Mouse (Mus musculus): ENCODE data around the gene Cxcl17.

The Cxcl17 gene

DNA sequence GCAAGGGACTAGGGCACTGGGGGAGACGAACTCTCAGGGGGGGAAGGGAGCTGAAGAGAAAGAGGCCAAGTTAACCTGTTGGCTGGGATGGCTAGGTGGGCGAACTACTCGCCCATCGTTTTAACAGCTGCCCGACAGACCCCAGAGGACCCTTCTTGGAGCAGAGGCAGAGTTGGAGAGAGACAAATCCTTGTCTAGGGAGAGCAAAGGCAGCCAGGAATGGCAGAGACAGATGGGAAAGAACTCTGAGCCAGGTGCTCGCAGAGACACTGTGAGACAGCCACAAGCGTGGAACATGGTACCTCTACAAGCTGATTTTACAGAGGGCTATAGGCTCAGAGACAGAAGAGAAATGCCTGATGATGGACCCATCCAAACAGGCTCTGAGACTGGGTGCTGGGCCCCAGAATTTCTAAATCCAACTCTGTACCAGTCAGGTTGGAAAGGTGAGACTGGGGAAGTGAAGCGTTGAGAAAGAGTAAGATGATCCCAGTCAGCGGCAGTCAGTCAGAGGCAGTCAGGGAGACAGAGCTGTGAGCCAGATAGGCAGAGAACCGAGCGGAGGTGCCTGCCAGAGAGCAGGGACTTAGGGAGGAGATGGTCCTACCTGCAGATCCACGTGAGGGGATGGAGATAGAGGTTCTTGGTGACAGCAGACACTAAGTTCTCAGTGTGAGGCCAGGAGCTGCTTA is 43.5 kb downstream of the Cxcl17 start, which contains the start of gene Cnfn:
Cnfn (minus strand) TSS at position 667 of the 692 bp plus-strand sequence.
- DNase-seq (ENCODE audit: low spot score in 2 of 2) = no peak

- DNase-seq (ENCODE audit: low spot score in 2 of 2) = no peak
These were observed 44.4 kb downstream of the Cxcl17 start for GRCm38 (mm10) chr7:25368333-25368732.

DNA sequence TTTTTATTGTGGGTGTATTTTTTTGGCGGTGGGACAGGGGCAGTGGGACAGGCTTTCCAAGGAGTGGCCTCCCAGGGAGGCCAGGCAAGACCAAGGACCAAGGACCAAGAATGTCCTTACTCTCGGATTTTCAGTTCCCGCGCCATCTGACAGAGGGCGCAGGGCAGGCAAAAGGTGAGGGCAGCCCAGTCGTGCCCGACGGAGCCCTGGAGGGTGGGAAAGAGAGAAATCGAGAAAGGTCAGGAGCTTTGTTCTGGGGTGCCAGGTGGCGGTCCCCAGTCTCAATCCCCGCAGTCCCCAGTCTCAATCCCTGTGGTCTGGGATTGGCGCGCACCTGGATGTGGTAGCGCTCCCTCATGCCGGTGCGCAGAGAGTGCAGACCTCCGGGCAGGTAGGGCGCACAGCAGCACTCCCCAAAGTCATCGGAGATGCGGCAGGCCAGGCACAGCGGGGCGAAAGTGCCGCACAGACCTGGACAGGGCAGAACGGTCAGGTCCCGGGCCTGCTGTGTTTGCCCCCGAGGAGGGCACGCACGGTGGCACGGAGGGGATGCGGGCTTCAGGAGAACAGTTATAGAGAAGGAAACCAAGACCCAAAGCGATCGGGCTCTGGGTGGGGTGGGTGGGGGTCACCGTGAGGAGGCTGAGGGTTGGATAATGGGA is 44.9 kb downstream of the Cxcl17 start:
- no peak for DNase-seq (ENCODE audit: low spot score in 2 of 2)

- DNase-seq (ENCODE audit: low spot score in 2 of 2) = no peak
These were observed 46.6 kb downstream of the Cxcl17 start for GRCm38 (mm10) chr7:25365937-25366625.

- no peak for DNase-seq (ENCODE audit: low spot score in 2 of 2)
These were observed 49.1 kb downstream of the Cxcl17 start for GRCm38 (mm10) chr7:25363632-25364031.

DNA sequence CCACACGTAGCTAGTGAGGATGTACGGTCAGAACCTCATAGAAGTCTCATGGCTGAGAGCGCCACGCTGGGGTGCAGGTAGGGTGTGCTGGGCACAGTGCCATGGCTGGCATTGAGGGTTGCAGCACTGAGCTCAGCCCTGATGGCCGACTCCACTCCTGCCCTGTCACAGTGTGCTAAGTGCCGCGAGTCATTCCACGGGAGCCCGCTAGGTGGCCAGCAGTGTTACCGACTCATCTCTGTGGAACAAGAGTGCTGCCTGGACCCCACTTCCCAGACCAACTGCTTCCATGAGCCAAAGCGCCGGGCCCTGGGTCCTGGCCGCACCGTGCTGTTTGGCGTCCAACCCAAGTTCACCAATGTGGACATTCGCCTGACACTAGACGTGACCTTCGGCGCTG is 49.5 kb downstream of the Cxcl17 start:
- DNase-seq (ENCODE audit: low spot score in 2 of 2) = no peak

DNA sequence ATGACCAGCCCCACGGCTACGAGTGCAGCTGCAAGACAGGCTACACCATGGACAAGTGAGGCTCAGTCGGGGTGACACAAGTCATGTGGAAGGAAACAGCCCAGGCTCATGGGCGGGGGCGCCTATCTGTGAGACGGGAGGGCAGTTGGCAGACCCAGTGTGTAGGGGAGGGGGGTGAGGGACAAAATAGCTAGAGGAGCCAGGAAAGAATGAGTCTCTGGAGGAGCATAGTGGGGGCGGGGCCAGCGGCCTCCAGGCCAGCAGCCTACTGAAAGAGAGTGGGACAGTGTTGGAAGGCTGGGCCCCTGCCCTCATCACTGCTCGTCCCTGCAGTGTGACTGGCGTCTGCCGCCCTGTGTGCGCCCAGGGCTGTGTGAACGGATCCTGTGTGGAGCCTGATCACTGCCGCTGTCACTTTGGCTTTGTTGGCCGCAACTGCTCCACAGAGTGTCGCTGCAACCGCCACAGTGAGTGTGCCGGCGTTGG is 53.9 kb downstream of the Cxcl17 start:
- DNase-seq (ENCODE audit: low spot score in 2 of 2) = no peak

Data from frontal cortex, postnatal 36 days (tissue).